ENCODE assay signal across 10 mouse cellular contexts in genomic region chr5:92384855-92385254, GRCm38 (mm10). TPM values are rescaled to one million over a fixed set of nuclear protein-coding genes. Genes with fewer than 3 reads are reported as not detected.
A peak's percentile ranks its signal among the peaks of the same experiment; 100 is the strongest.
DNase-seq lines count a peak whose midpoint lies in the region; ATAC-seq and TF ChIP-seq lines count a peak whose summit lies in the region.
"Had no signal": no experiment of that assay in that cellular context is flagged by ENCODE, and none has a peak within 500 bp of the region (broad histone marks: within the 10 kb centered on the region; RNA-seq: fewer than 3 reads in every experiment).

No protein-coding gene starts in this region.

- DNase-seq in kidney, postnatal 4 days: peak; percentile 56 to 59
- DNase-seq in kidney, adult 9 months: no peak
- DNase-seq in B cell, adult 2 months: peak; percentile 59 to 63
- DNase-seq in MEL (ENCODE audit: low read depth, low spot score): peak; percentile 72
- no peak for DNase-seq in liver, embryonic 14.5 days (ENCODE audit: low read depth in 3 of 3, low spot score in 3 of 3)
- no peak for DNase-seq in cerebellum, postnatal 25 days
- no peak for DNase-seq in neural tube, embryonic 10.5 days (ENCODE audit: extremely low spot score, low spot score)

- no peak for TF ChIP-seq POLR2A in MEL (IDR thresholded peaks at IDR 0.05; ENCODE audit: control insufficient read depth in 1 of 2, insufficient read depth in 1 of 2, low read depth in 1 of 2, low read length in 2 of 2, poor library complexity in 1 of 2)

- H3K27ac ChIP-seq in MEL (ENCODE audit: control insufficient read depth, low read depth, low read length): no peak overlapping the region
- no peak overlapping the region for H3K27ac ChIP-seq in liver, embryonic 14.5 days
- no peak overlapping the region for H3K27ac ChIP-seq in neural tube, embryonic 15.5 days (replicated peaks)
- H3K27ac ChIP-seq: heart, embryonic 10.5 days had no signal

- H3K9ac ChIP-seq in MEL (ENCODE audit: control insufficient read depth, low read depth, low read length, poor library complexity, severe bottlenecking): no peak overlapping the region
- no peak overlapping the region for H3K9ac ChIP-seq in liver, embryonic 14.5 days (replicated peaks)
- H3K9ac ChIP-seq in neural tube, embryonic 15.5 days (replicated peaks): no peak overlapping the region

- no peak for ATAC-seq in liver, embryonic 14.5 days (ENCODE audit: insufficient read depth)
- no peak for ATAC-seq in neural tube, embryonic 15.5 days (ENCODE audit: low FRiP score)

- 35% methylated on average over 7 of the region's 7 CpGs for WGBS in liver, embryonic 14.5 days (ENCODE audit: insufficient replicate concordance)
- WGBS in neural tube, embryonic 15.5 days: 53% methylated on average over 7 of the region's 7 CpGs

- no peaks in the 10 kb centered on the region for H3K9me3 ChIP-seq in MEL (replicated peaks; ENCODE audit: insufficient read depth, low read length)
- no peaks in the 10 kb centered on the region for H3K9me3 ChIP-seq in liver, embryonic 14.5 days (ENCODE audit: control insufficient read depth, low read length)
- no peaks in the 10 kb centered on the region for H3K9me3 ChIP-seq in neural tube, embryonic 15.5 days (replicated peaks)
- H3K9me3 ChIP-seq: heart, embryonic 10.5 days had no signal

- peaks cover 0 to 3% of the 10 kb centered on the region in 2 experiments; a peak in 2 of 4 replicates for H3K4me1 ChIP-seq in MEL (ENCODE audit: control insufficient read depth in 1 of 2, insufficient read depth in 2 of 2, low read length in 2 of 2)
- H3K4me1 ChIP-seq in liver, embryonic 14.5 days (replicated peaks; ENCODE audit: control insufficient read depth in 2 of 2, insufficient read depth in 2 of 2, low read length in 1 of 2): peaks cover 0 to 3% of the 10 kb centered on the region in 2 experiments; a peak in 1 of 4 replicates
- no peaks in the 10 kb centered on the region for H3K4me1 ChIP-seq in neural tube, embryonic 15.5 days

- TF ChIP-seq CTCF in MEL (IDR thresholded peaks at IDR 0.05 in 2 of 3, conservative IDR thresholded peaks at IDR 0.05 in 1 of 3; ENCODE audit: control insufficient read depth in 1 of 3, insufficient read depth in 1 of 3, low read depth in 2 of 3, low read length in 3 of 3, poor library complexity in 1 of 3, severe bottlenecking in 1 of 3): peak; percentile 80 to 91 (median 88)
- TF ChIP-seq CTCF in liver, embryonic 14.5 days (IDR thresholded peaks at IDR 0.05; ENCODE audit: low read depth): peak; percentile 85

- no peaks in the 10 kb centered on the region; a peak in 1 of 4 replicates for H3K27me3 ChIP-seq in MEL (ENCODE audit: control insufficient read depth in 1 of 2, insufficient read depth in 2 of 2, low read length in 2 of 2)
- H3K27me3 ChIP-seq in liver, embryonic 14.5 days (ENCODE audit: control insufficient read depth, insufficient read depth, low read length): peaks cover 3% of the 10 kb centered on the region; the same call in 1 of the 2 replicates
- H3K27me3 ChIP-seq in neural tube, embryonic 15.5 days (replicated peaks): no peaks in the 10 kb centered on the region

- H3K4me2 ChIP-seq in liver, embryonic 14.5 days (ENCODE audit: low read depth): no peak overlapping the region
- H3K4me2 ChIP-seq in neural tube, embryonic 15.5 days: no peak overlapping the region

- no peak for TF ChIP-seq EP300 in MEL (IDR thresholded peaks at IDR 0.05; ENCODE audit: low read depth in 1 of 2, low read length in 2 of 2)
- no peak for TF ChIP-seq EP300 in liver, embryonic 14.5 days (IDR thresholded peaks at IDR 0.05; ENCODE audit: low read depth)

- peak; percentile 81 for TF ChIP-seq RAD21 in MEL (IDR thresholded peaks at IDR 0.05; ENCODE audit: low read depth, low read length)

- H3K36me3 ChIP-seq in MEL (ENCODE audit: control insufficient read depth in 1 of 2, insufficient read depth in 2 of 2, low read length in 2 of 2): 0 out of 4 replicates have a peak, but pooled peaks cover 0 to 3% of the 10 kb centered on the region in 2 experiments
- H3K36me3 ChIP-seq in liver, embryonic 14.5 days (replicated peaks; ENCODE audit: control insufficient read depth, insufficient read depth, low read depth): no peaks in the 10 kb centered on the region
- H3K36me3 ChIP-seq in neural tube, embryonic 15.5 days: no peaks in the 10 kb centered on the region
- H3K36me3 ChIP-seq: heart, embryonic 10.5 days had no signal

- no peak overlapping the region for H3K4me3 ChIP-seq in MEL (ENCODE audit: control insufficient read depth in 1 of 2, insufficient read depth in 1 of 2, low read depth in 2 of 2, low read length in 2 of 2)
- no peak overlapping the region for H3K4me3 ChIP-seq in liver, embryonic 14.5 days (ENCODE audit: insufficient read depth in 1 of 2, low read depth in 2 of 2, low read length in 2 of 2)
- no peak overlapping the region for H3K4me3 ChIP-seq in neural tube, embryonic 15.5 days (replicated peaks)
- H3K4me3 ChIP-seq: heart, embryonic 10.5 days had no signal

- no peaks in the 10 kb centered on the region for H3K79me2 ChIP-seq in MEL (ENCODE audit: control insufficient read depth, insufficient read depth, low read length, poor library complexity)

TF ChIP-seq in MEL, 35 proteins besides CTCF, POLR2A, EP300 and RAD21:
- no peak for TF ChIP-seq SIN3A (IDR thresholded peaks at IDR 0.05; ENCODE audit: low read length)
- peak; percentile 69 for TF ChIP-seq ZC3H11A (IDR thresholded peaks at IDR 0.05; ENCODE audit: low read depth, low read length)
- no peak for TF ChIP-seq USF1 (IDR thresholded peaks at IDR 0.05; ENCODE audit: low read depth, low read length)
- TF ChIP-seq SMC3 (IDR thresholded peaks at IDR 0.05; ENCODE audit: low read depth, low read length): peak; percentile 80
- TF ChIP-seq ZMIZ1 (IDR thresholded peaks at IDR 0.05; ENCODE audit: low read depth, low read length): no peak
- TF ChIP-seq MAX (IDR thresholded peaks at IDR 0.05; ENCODE audit: low read length): no peak
- TF ChIP-seq MXI1 (IDR thresholded peaks at IDR 0.05; ENCODE audit: low read depth, low read length): 0 out of 2 replicates have a peak, but pooled peaks have one; percentile 23
- TF ChIP-seq MEF2A (IDR thresholded peaks at IDR 0.05; ENCODE audit: extremely low read depth, insufficient replicate concordance, low read depth, low read length, poor library complexity, severe bottlenecking): no peak
- no peak for TF ChIP-seq MYB (IDR thresholded peaks at IDR 0.05; ENCODE audit: low read depth, low read length)
- TF ChIP-seq POLR2AphosphoS5 (IDR thresholded peaks at IDR 0.05; ENCODE audit: borderline replicate concordance, low read depth, low read length): no peak
- no peak for TF ChIP-seq POLR2AphosphoS2 (IDR thresholded peaks at IDR 0.05; ENCODE audit: low read length)
- no peak for TF ChIP-seq TBP (IDR thresholded peaks at IDR 0.05; ENCODE audit: low read depth, low read length)

RNA-seq across cellular contexts. Expression of gene Cxcl10, which starts 36.2 kb away (rescaled TPM):
- not detected in 2 replicates for total RNA-seq in MEL (2012; rRNA removed)
- under 1 TPM in 1 of 2 experiments, not detected in 1; 0.11 TPM for polyA plus RNA-seq in MEL (2012; ENCODE audit: insufficient read depth in 1 of 2, insufficient read length in 2 of 2, low read depth in 1 of 2, low replicate concordance in 2 of 2, missing spikeins in 1 of 2)
- 7.8 and 10.0 TPM in 2 replicates for polyA plus RNA-seq in liver, embryonic 14.5 days (2012; rRNA removed)
- 4.8 and 6.0 TPM in 2 replicates for polyA plus RNA-seq in liver, embryonic 14.5 days (2014; fragmentation: Nextera tagmentation; extraction: Ambion mirVana)
- 0.18 and 10.9 TPM in 2 replicates for polyA plus RNA-seq in neural tube, embryonic 15.5 days (2015; fragmentation: Nextera tagmentation; extraction: Ambion mirVana)
- total RNA-seq: layer of hippocampus, postnatal 25 days had no signal

RNA-seq across cellular contexts. Expression of gene Nup54, which starts 50.2 kb away (rescaled TPM):
- total RNA-seq in MEL (2012; rRNA removed): 60.4 and 67.5 TPM in 2 replicates
- 100 to 1,000 TPM in 1 of 2 experiments, not detected in 1; 106 TPM for polyA plus RNA-seq in MEL (2012; ENCODE audit: insufficient read depth in 1 of 2, insufficient read length in 2 of 2, low read depth in 1 of 2, low replicate concordance in 2 of 2, missing spikeins in 1 of 2)
- polyA plus RNA-seq in liver, embryonic 14.5 days (2012; rRNA removed): 14.5 and 20.7 TPM in 2 replicates
- 26.6 and 31.9 TPM in 2 replicates for polyA plus RNA-seq in liver, embryonic 14.5 days (2014; fragmentation: Nextera tagmentation; extraction: Ambion mirVana)
- polyA plus RNA-seq in neural tube, embryonic 15.5 days (2015; fragmentation: Nextera tagmentation; extraction: Ambion mirVana): 49.2 and 50.6 TPM in 2 replicates

RNA-seq across cellular contexts. Expression of gene Art3, which starts 53.2 kb away (rescaled TPM):
- total RNA-seq in MEL (2012; rRNA removed): not detected in 2 replicates
- polyA plus RNA-seq in MEL (2012; ENCODE audit: insufficient read depth in 1 of 2, insufficient read length in 2 of 2, low read depth in 1 of 2, low replicate concordance in 2 of 2, missing spikeins in 1 of 2): not detected
- polyA plus RNA-seq in liver, embryonic 14.5 days (2012; rRNA removed): 0.53 and 1.1 TPM in 2 replicates
- 1.7 and 2.1 TPM in 2 replicates for polyA plus RNA-seq in liver, embryonic 14.5 days (2014; fragmentation: Nextera tagmentation; extraction: Ambion mirVana)
- polyA plus RNA-seq in neural tube, embryonic 15.5 days (2015; fragmentation: Nextera tagmentation; extraction: Ambion mirVana): 9.5 and 10.6 TPM in 2 replicates

RNA-seq across cellular contexts. Expression of gene Cxcl9, which starts 57.0 kb away (rescaled TPM):
- total RNA-seq in MEL (2012; rRNA removed): not detected in 2 replicates
- not detected for polyA plus RNA-seq in MEL (2012; ENCODE audit: insufficient read depth in 1 of 2, insufficient read length in 2 of 2, low read depth in 1 of 2, low replicate concordance in 2 of 2, missing spikeins in 1 of 2)
- polyA plus RNA-seq in liver, embryonic 14.5 days (2012; rRNA removed): 0.06 TPM in 1 of 2 replicates, not detected in the other
- polyA plus RNA-seq in liver, embryonic 14.5 days (2014; fragmentation: Nextera tagmentation; extraction: Ambion mirVana): 0.20 TPM in 1 of 2 replicates, not detected in the other
- 0.15 TPM in 1 of 2 replicates, not detected in the other for polyA plus RNA-seq in neural tube, embryonic 15.5 days (2015; fragmentation: Nextera tagmentation; extraction: Ambion mirVana)
- total RNA-seq: layer of hippocampus, postnatal 25 days had no signal
- polyA plus RNA-seq: heart, embryonic 10.5 days had no signal

Comparison
In these comparisons a context has a peak if more than half of its experiments do, and no peak if none do; other contexts are left out.
1. DNase-seq: peak in kidney, postnatal 4 days (2 of 2), B cell, adult 2 months (2 of 2) and MEL (single experiment); none in kidney, adult 9 months (single experiment), liver, embryonic 14.5 days (0 of 3), cerebellum, postnatal 25 days (0 of 2) and neural tube, embryonic 10.5 days (single experiment).